Mouse (Mus musculus) kidney, adult 11 months (tissue): ENCODE measurements at regions not wholly inside any gene's neighbourhood (a gene's known extent, or its start where the extent isn't known, plus 50 kb on each side); places are given as distances from the start of the nearest gene placed in this dataset.
"Not testable (repeated sequence)": the region's sequence is repeated elsewhere in the genome, so short reads cannot be mapped to it uniquely, and the experiment has no call there.

Source experiments
- DNase-seq: peaks from one replicate; pipeline ENCODE4 v3.0.0; 2022

- DNase-seq = peak; percentile 85
These were observed 140.2 kb downstream of the Pls3 start for GRCm38 (mm10) chrX:75734628-75735302.

DNA sequence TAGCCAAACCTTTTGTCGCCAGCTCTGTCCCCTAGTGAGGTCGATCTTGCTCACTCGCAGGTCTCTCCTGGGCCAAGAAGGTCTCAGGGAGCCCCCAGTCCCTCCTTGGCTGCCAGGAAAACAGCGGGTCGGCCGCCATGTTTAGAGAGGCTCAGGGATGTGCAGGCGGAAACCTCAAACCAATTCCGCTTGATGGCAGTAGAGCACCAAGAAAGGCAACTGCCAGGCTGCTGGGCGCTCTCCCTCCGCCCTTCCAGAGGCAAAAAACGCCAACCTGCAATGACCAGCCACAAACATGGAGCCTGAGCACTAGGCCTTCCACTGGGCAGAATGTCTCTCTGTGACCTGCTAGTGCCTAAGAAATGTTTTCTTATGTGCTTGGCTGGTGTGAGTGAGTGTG is 141.3 kb downstream of the Pls3 start:
- peak; percentile 88 for DNase-seq

DNA sequence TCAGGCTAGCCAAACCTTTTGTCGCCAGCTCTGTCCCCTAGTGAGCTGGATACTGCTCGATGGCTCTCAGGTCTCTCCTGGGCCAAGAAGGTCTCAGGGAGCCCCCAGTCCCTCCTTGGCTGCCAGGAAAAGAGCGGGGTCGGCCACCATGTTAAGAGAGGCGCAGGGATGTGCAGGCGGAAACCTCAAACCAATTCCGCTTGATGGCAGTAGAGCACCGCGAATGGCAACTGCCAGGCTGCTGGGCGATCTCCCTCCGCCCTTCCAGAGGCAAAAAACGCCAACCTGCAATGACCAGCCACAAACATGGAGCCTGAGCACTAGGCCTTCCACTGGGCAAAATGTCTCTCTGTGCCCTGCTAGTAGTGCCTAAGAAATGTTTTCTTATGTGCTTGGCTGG is 145.2 kb downstream of the Pls3 start:
- DNase-seq = peak; percentile 78

DNA sequence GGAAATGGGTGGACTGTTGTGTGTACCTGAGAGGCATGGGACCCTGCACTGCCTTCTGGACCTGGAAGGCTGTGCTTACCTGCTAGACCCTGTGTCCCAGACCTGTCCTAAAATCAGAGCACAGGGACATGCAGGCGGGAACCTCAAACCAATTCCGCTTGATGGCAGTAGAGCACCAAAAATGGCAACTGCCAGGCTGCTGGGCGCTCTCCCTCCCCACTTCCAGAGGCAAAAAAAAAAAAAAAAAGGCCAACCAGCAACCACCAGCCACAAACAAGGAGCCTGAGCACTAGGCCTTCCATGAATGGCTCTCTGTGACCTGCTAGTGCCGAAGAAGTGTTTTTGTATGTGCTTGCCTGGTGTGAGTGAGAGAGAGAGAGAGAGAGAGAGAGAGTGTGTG is 146.5 kb downstream of the Pls3 start:
- DNase-seq = peak; percentile 31

GRCm38 (mm10) chrX:75723542-75723941 is 145.5 kb upstream of the Rab39b start:
- not testable (repeated sequence) for DNase-seq

DNA sequence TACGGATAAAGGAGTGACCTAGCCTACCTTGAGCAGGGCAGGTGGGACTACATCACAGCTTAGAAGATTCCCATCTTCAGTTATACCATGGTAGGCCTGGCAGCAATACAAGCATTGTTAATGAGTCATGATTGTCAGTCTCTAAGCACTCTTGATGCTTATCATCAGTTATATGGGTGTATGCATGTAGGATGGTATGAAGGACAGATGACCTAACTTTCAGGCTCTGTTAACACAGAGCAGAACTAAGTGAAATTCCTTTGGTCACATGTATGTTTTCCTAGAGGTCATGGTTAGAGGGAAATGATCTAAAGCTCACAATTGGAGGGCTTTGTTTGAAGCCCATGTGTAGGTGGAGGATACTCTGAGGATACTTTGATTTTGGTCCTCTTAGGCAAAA is 121.9 kb upstream of the Rab39b start:
- DNase-seq = no peak

DNA sequence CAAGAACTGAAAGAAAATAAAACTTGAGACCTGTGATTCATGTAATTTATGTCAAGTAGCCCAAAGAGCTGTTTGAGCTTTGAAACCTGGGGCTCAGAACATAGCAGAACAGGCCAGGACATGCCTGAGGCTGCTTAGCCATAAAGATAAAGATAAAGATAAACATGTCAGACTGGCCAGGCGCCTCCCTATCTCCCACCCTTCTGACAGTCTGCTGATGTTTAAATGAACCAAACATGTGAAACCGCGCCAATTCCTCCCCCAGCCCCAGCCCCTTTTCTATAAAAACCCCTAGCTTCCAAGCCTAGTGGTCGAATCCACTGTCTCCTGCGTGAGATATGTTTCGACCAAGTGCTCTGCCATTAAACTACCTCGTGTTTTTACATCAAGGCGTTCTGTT is 97.2 kb upstream of the Rab39b start:
- not testable (repeated sequence) for DNase-seq

GRCm38 (mm10) chrX:75673920-75674665 is 96.1 kb upstream of the Rab39b start:
- peak; percentile 99 for DNase-seq

- no peak for DNase-seq
These were observed 95.5 kb upstream of the Rab39b start for GRCm38 (mm10) chrX:75673586-75673919.

- DNase-seq = peak; percentile 12
These were observed 94.9 kb upstream of the Rab39b start for GRCm38 (mm10) chrX:75672976-75673375.

DNA sequence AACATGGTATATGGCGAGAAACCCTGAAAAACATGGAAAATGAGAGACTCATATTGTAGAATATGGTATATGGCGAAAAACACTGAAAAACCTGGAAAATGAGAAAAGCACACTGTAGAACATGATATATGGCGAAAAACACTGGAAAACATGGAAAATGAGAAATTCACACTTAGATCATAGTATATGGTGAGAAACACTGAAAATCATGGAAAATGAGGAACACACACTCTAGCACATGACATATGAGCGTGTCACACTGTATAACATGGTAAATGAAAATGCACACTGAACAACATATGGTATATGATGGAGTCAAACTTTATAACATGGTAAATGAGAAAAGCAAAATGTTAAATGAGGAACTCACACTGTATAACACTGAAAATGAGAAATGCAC is 89.6 kb upstream of the Rab39b start:
- DNase-seq = no peak

DNA sequence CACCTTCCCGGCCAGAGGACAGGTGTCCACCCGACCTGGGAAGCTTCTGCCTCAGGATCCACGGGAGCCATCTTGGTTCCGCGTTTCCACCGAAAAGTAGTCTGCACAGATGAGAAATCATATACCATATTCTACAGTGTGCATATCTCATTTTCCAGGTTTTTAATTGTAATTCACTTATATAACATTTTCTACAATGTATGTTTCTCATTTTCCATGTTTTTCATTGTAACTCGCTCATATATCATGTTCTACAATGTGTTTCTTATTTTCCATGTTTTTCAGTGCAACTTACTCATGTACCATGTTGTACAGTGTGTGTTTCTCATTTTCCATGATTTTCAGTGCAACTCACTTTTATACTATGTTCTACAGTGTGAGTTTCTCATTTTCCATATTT is 65.4 kb upstream of the Rab39b start:
- DNase-seq = no peak
